Mouse (Mus musculus): Measurements from ENCODE around the gene Prkce. TPM values are rescaled to one million over a fixed set of nuclear protein-coding genes. Genes with fewer than 3 reads are reported as not detected.

The Prkce gene
- total RNA-seq, 1 experiment from 2014 or later = 32.1 TPM

DNA sequence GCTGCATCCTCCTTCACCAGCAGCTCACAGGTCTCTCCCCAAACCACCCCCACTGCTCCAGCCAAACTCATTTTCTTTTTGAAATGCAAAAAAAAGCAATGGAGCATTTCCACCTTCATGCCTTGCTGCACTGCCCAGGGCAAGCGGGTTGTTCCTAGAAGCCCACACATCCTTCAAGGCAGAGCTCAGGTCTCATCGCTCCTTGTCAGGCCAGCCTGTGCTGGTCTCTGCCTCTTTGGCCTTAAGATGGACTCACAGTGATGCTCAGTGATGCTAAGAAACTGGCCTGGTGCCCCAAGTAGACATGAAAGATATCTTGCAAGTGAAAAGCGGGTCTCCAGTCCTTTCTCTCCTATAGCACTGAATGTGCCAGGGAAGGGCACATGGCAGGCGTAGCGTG lies 149.2 kb downstream of the Prkce start:
- no peak for ATAC-seq (ENCODE audit: extremely low read depth, insufficient number of reproducible peaks, low FRiP score, poor library complexity, severe bottlenecking)

DNA sequence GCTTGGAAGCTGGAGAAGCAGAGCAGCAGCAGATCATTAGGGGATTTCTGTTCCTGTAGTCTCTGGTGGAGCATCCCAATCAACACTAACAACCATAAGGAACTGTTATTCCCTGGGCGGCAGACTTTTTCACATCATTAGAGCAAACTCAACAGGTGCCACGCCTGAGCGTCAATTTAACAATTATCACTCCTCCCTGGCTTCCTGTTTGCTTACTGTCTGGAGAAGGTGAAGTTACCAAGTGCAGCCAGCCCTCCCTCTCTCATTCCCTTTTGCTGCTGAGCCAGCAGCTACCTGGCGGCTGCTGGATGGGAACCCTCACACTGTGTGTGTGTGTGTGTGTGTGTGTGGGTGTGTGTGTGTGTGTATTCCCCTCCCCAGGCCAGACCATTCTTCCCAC lies 149.6 kb downstream of the Prkce start:
- ATAC-seq (ENCODE audit: extremely low read depth, insufficient number of reproducible peaks, low FRiP score, poor library complexity, severe bottlenecking) = no peak

DNA sequence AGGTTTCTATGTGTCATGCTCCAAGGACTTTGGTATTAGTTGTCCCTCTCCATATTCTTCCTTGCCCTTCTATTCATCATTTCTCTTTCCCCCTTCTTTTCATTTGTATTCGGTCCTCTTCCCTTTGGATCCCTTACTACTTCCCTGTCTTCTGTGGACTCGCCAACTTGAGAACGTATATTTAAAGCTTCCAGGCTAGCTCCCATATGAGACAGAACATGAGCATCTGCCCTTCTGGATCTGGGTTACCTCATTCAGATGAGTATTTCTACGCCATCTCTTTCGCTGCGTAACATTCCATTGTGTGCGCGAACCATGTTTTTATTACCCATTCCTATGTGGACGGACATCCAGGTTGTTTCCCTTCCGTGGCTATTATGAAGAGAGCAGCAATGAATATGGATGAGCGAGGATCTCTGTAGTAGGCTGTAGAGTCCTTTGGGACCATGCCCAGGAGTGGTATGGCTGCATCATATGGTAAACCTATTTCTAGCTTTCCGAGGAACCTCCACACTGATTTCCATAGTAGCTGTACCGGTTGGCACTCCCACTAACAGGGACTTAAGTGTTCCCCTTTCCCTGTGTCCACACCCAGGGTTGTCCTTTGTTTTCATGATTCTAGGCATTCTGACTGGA lies 152.5 kb downstream of the Prkce start:
- no peak for ATAC-seq (ENCODE audit: extremely low read depth, insufficient number of reproducible peaks, low FRiP score, poor library complexity, severe bottlenecking)

- ATAC-seq (ENCODE audit: extremely low read depth, insufficient number of reproducible peaks, low FRiP score, poor library complexity, severe bottlenecking) = no peak
Observed at GRCm38 (mm10) chr17:86322840-86323239, 155.3 kb downstream of the Prkce start.

GRCm38 (mm10) chr17:86323310-86323709 lies 155.7 kb downstream of the Prkce start:
- ATAC-seq (ENCODE audit: extremely low read depth, insufficient number of reproducible peaks, low FRiP score, poor library complexity, severe bottlenecking) = peak; percentile 52

- no peak for ATAC-seq (ENCODE audit: extremely low read depth, insufficient number of reproducible peaks, low FRiP score, poor library complexity, severe bottlenecking)
Observed at GRCm38 (mm10) chr17:86323909-86324686, 156.5 kb downstream of the Prkce start.

DNA sequence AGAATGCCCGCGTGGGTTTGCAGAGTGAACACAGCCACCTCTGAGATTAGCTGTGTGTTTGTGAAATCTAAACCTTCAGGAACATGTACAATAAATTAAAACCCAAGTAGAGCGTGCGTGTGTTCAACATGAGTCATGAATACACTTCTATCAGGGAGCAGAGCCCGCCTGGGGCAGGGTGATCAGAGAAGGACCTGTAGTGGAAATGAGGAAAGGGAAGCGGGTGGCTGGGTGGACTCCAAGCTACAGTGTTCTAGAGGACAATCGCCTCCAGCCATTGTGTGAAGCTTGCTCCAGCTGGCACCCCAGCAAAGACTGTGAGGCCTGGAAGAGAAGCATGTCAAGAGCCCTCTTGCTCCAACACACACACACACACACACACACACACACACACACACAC lies 157.2 kb downstream of the Prkce start:
- no peak for ATAC-seq (ENCODE audit: extremely low read depth, insufficient number of reproducible peaks, low FRiP score, poor library complexity, severe bottlenecking)

DNA sequence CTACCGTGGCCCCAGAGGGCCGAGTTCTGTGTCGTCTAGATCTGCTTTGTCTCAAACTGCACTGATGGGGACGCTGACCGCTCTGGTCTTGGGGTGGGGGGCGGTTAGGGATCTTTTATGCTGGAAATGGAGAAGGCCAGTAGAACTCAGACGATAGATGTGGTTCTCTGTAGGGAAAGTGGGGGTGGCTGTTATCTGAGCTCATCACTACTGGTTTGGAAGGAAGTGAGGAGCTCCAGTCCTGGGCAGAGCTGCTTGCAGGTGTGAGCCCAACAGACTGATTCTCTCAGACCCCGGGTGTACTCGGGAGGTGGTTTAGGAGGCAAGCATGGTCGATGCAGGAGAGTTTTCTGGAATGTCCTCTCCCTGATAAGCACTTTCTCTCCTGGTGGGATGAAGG lies 157.7 kb downstream of the Prkce start:
- ATAC-seq (ENCODE audit: extremely low read depth, insufficient number of reproducible peaks, low FRiP score, poor library complexity, severe bottlenecking) = no peak

- ATAC-seq (ENCODE audit: extremely low read depth, insufficient number of reproducible peaks, low FRiP score, poor library complexity, severe bottlenecking) = no peak
Observed at GRCm38 (mm10) chr17:86327958-86328357, 160.4 kb downstream of the Prkce start.

DNA sequence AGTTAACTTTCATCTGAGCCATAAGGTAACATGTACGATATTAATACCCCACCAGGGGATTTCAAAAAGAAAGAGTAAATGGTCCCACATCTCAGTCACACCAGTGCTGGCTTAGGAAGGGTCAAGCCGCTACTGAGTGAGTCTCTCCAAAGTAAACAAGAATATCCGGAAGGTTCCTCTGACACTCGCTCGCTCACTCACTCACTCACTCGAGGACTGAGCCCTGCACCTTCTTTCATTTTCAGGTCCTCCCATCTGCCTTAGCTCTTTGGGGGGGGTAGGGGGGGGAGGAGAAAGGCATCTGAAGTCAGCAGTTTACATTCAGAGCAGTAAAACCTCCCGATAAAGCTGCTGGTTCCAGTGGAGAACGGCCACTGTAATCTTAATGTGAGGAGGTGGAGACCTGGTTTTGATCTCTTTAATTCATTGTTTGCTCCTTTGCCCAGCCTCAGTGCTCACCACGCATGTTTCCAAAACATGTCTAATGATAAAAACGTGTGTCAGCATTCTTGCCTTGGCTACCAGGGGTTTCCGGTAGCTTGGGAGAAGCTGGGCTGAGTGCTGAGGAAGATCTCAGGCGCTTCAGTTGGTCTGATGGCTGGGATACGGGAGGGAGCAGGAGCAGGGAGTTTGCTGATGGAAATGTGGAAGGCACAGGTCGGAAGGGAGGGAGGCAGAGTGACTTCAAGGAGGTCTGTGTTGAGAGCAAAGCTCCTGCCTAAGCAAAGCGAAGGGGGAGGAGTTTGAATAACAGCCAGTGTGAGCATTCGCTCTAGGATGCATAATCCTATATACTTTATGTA lies 161.9 kb downstream of the Prkce start:
- peak; percentile 24; the same call in 1 of the 2 replicates for ATAC-seq (ENCODE audit: extremely low read depth, insufficient number of reproducible peaks, low FRiP score, poor library complexity, severe bottlenecking)

- ATAC-seq (ENCODE audit: extremely low read depth, insufficient number of reproducible peaks, low FRiP score, poor library complexity, severe bottlenecking) = no peak
Observed at GRCm38 (mm10) chr17:86330076-86330955, 162.7 kb downstream of the Prkce start.

- no peak for ATAC-seq (ENCODE audit: extremely low read depth, insufficient number of reproducible peaks, low FRiP score, poor library complexity, severe bottlenecking)
Observed at GRCm38 (mm10) chr17:86331835-86332234, 164.2 kb downstream of the Prkce start.

GRCm38 (mm10) chr17:86334990-86335389 lies 167.4 kb downstream of the Prkce start:
- ATAC-seq (ENCODE audit: extremely low read depth, insufficient number of reproducible peaks, low FRiP score, poor library complexity, severe bottlenecking) = no peak

GRCm38 (mm10) chr17:86336652-86337073 lies 169.1 kb downstream of the Prkce start:
- peak; percentile 17; the same call in 1 of the 2 replicates for ATAC-seq (ENCODE audit: extremely low read depth, insufficient number of reproducible peaks, low FRiP score, poor library complexity, severe bottlenecking)

GRCm38 (mm10) chr17:86337076-86337475 lies 169.5 kb downstream of the Prkce start:
- peak; percentile 89 for ATAC-seq (ENCODE audit: extremely low read depth, insufficient number of reproducible peaks, low FRiP score, poor library complexity, severe bottlenecking)

DNA sequence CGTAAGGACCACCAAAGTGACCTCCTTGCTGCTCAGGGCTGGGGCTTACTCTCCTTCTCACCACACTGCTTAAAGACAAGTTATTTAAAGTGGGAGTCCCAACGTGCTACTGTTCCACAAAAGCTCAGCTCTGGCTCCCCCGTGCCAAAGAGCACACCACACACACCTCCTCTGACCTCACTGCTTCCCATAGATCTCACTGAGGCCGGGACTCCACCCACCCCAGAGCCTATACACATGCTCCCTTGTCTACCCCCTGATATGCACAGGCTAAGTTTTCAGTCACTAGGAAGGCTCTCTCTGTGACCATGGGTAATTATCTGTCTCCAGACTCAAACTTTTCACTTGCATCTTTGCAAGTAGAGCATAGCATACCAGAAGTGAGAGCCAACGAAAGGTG lies 170.7 kb downstream of the Prkce start:
- ATAC-seq (ENCODE audit: extremely low read depth, insufficient number of reproducible peaks, low FRiP score, poor library complexity, severe bottlenecking) = no peak

GRCm38 (mm10) chr17:86344032-86344431 lies 176.4 kb downstream of the Prkce start:
- ATAC-seq (ENCODE audit: extremely low read depth, insufficient number of reproducible peaks, low FRiP score, poor library complexity, severe bottlenecking) = peak; percentile 72

DNA sequence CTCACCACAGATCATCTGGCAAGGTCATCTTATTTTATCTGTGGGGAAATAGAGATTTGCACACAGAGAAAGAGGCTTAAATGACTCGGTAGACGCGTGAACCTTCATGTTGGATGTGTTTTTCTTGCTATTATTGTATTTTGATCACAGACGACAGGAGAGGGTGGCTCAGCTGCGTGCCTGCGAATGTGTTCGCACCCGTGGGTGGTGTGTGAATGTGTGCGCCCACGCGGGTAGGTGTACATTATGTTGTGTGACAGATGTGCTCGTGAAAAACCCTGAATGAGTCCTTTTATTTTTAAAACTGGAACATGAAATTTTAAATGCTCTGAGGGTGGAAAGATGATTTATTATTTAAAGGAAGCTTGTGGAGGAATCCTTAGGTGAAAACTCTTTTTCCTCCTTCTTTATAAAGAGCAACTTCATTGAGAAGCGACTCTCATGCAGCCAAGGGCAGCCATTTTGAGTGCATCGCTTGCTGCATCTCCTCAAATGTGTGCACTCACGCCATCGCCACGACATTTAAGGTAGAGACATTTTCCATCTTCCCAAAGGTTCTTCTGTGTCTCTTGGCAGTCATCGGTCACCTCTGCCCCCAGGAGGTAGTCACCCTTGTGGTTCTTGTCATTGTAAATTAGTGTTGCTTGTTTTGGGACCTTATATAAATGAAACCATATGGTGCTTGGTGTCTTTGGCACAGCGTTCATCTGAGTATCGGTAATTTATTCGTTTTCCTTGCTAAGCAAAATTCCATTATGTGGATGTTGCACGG lies 177.8 kb downstream of the Prkce start:
- no peak for ATAC-seq (ENCODE audit: extremely low read depth, insufficient number of reproducible peaks, low FRiP score, poor library complexity, severe bottlenecking)
